Mouse (Mus musculus) forebrain, postnatal 0 days (tissue): ENCODE results near the gene Prkd2. TPM values are rescaled to one million over a fixed set of nuclear protein-coding genes. Genes with fewer than 3 reads are reported as not detected.
A peak's percentile ranks its signal among the peaks of the same experiment; 100 is the strongest.

ENCODE experiments used
- ATAC-seq: fragments of 200-750 bp; cut with Nextera tagmentation; 2 replicates; pipeline ENCODE4 v1.8.0; 2017; ENCODE audit warnings: mild to moderate bottlenecking, moderate library complexity
- DNase-seq: peaks from one replicate; pipeline ENCODE4 v3.0.0-alpha.2; 2015
- H3K27ac ChIP-seq: fragments of 300-500 bp; sonication (generic); 2 replicates; pipeline ENCODE4 v1.5.1; 2014; ENCODE audit warnings: low read depth, mild to moderate bottlenecking, antibody characterized with exemption, low read length, moderate library complexity, mixed read lengths
- H3K27me3 ChIP-seq: fragments of 300-500 bp; sonication (generic); 2 replicates; pipeline ENCODE4 v1.6.1; 2014; ENCODE audit warnings: mild to moderate bottlenecking, low read length, mixed read lengths; ENCODE audit not compliant: insufficient read depth
- H3K36me3 ChIP-seq: fragments of 300-500 bp; sonication (generic); 2 replicates; pipeline ENCODE4 v1.6.1; 2014; ENCODE audit warnings: mild to moderate bottlenecking, moderate library complexity; ENCODE audit not compliant: insufficient read depth
- H3K4me1 ChIP-seq: fragments of 300-500 bp; sonication (generic); 2 replicates; pipeline ENCODE4 v1.6.1; 2014; ENCODE audit warnings: antibody characterized with exemption; ENCODE audit not compliant: insufficient read depth
- H3K4me2 ChIP-seq: fragments of 300-500 bp; sonication (generic); 2 replicates; pipeline ENCODE4 v1.6.1; 2014; ENCODE audit warnings: low read depth, mild to moderate bottlenecking, moderate library complexity
- H3K4me3 ChIP-seq: fragments of 300-500 bp; sonication (generic); 2 replicates; pipeline ENCODE4 v1.5.1; 2014; ENCODE audit warnings: low read depth, low read length, mixed read lengths
- H3K9ac ChIP-seq: fragments of 300-500 bp; sonication (generic); 2 replicates; pipeline ENCODE4 v1.6.1; 2014; ENCODE audit warnings: mild to moderate bottlenecking
- H3K9me3 ChIP-seq: fragments of 300-500 bp; sonication (generic); 2 replicates; pipeline ENCODE4 v1.6.1; 2016; ENCODE audit warnings: low read length
- CTCF ChIP-seq: sonication (generic); IDR thresholded peaks from 2 replicates; pipeline ENCODE4 v1.5.1; 2016; ENCODE audit warnings: antibody characterized with exemption, control low read depth, low read depth
- WGBS: fragments of 180-500 bp; shearing (Covaris S2); extraction: QIAGEN DNeasy Blood & Tissue Kit; methylation state at CpG from one replicate; pipeline ENCODE4 v1.1.7; 2014; 5-methylcytosine and 5-hydroxymethylcytosine counted together
- polyA plus RNA-seq: library from polyadenylated mRNA; unstranded; fragments of >200 nt; fragmentation: Nextera tagmentation; extraction: Ambion mirVana; gene quantifications from 2 replicates; pipeline ENCODE4 v1.2.1, GENCODE M21; 2015
- total RNA-seq: library from RNA; depleted of rRNA; stranded (reverse); fragments of >200 nt; gene quantifications from 2 replicates; pipeline ENCODE4 v1.2.3, GENCODE M21; 2014

Gene Prkd2
- total and polyA plus RNA-seq, 2 experiments from 2014 or later, result 3.9 to 4.0 TPM

DNA sequence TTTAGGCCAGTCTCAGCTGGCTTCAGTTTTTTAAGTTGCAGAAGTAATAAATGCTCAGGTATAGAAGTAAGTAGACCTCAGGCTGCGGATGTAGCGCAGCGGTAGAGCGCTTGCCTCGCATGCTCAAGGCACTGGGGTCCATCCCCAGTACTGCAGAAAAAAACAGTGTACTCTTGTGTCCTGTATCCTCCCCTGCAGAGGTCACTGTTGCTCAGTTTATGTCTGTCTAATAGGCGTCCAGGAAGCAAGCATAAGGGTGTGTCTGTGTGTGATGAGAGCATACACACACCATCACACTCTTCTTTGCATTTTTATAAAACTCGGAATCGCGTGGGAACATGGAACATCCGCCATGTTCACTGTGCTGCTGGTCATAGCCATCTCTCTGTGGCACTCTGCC is 16.9 kb upstream of the Prkd2 start:
- Histone ChIP-seq H3K4me1 (peaks cover 8% of the 10 kb centered on the region; the same call in 1 of the 2 replicates), H3K27ac (no peak overlapping the region), H3K4me2 (no peak overlapping the region), H3K9ac (no peak overlapping the region), H3K9me3 (no peaks in the 10 kb centered on the region), H3K4me3 (no peak overlapping the region), H3K36me3 (peaks cover 75% of the 10 kb centered on the region), H3K27me3 (no peaks in the 10 kb centered on the region)
- TF ChIP-seq CTCF, result peak; percentile 30
- WGBS, result 81% methylated on average over 10 of the region's 10 CpGs
- no peak for DNase-seq
- no peak for ATAC-seq

DNA sequence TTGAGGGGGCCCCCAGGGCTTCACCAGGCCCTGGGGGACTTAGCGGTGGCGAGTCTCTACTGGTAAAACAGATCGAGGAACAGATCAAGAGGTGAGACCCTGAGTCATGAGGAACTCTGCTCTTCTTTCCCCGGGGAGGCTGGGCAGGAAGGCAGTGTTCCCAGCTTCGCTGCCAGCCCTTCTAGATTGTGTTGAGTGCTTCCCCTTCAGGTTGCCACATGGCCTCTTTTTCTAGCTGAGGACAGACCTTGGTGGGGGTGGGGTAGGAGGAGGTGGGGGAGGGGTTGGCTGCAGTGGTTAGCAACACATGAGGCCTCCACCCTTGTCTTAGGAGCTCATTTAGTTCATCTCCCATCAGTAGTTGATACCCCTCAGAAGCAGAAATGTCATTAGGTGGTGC is 16.1 kb upstream of the Prkd2 start:
- peaks cover 83% of the 10 kb centered on the region for H3K36me3 ChIP-seq

GRCm38 (mm10) chr7:16827274-16827673 is 15.4 kb upstream of the Prkd2 start:
- Histone ChIP-seq H3K4me1 (no peaks in the 10 kb centered on the region), H3K27me3 (no peaks in the 10 kb centered on the region), H3K9ac (no peak overlapping the region), H3K4me3 (no peak overlapping the region), H3K4me2 (no peak overlapping the region), H3K36me3 (peaks cover 90% of the 10 kb centered on the region), H3K27ac (no peak overlapping the region), H3K9me3 (no peaks in the 10 kb centered on the region)
- ATAC-seq (no peak), DNase-seq (no peak)
- TF ChIP-seq CTCF, result no peak
- WGBS, result 83% methylated on average over 4 of the region's 4 CpGs

More for the DNA sequence above, 16.1 kb upstream of the Prkd2 start:
- no peaks in the 10 kb centered on the region for H3K9me3 ChIP-seq
- TF ChIP-seq CTCF, result no peak
- no peak overlapping the region for H3K27ac ChIP-seq
- peaks cover 2% of the 10 kb centered on the region; the same call in 1 of the 2 replicates for H3K4me1 ChIP-seq
- ATAC-seq (no peak), DNase-seq (no peak)
- H3K4me3 ChIP-seq, result no peak overlapping the region
- WGBS, result 90% methylated on average over 5 of the region's 5 CpGs
- H3K4me2 ChIP-seq, result no peak overlapping the region
- H3K27me3 ChIP-seq, result no peaks in the 10 kb centered on the region
- no peak overlapping the region for H3K9ac ChIP-seq

- Histone ChIP-seq H3K36me3 (peaks cover 95% of the 10 kb centered on the region), H3K9ac (no peak overlapping the region), H3K4me1 (no peaks in the 10 kb centered on the region), H3K9me3 (no peaks in the 10 kb centered on the region), H3K27ac (no peak overlapping the region), H3K27me3 (no peaks in the 10 kb centered on the region), H3K4me2 (no peak overlapping the region), H3K4me3 (no peak overlapping the region)
- DNase-seq, result no peak
- ATAC-seq, result no peak
- TF ChIP-seq CTCF, result no peak
- WGBS, result 92% methylated on average over 9 of the region's 9 CpGs
These were observed 12.3 kb upstream of the Prkd2 start for GRCm38 (mm10) chr7:16830449-16830848.

DNA sequence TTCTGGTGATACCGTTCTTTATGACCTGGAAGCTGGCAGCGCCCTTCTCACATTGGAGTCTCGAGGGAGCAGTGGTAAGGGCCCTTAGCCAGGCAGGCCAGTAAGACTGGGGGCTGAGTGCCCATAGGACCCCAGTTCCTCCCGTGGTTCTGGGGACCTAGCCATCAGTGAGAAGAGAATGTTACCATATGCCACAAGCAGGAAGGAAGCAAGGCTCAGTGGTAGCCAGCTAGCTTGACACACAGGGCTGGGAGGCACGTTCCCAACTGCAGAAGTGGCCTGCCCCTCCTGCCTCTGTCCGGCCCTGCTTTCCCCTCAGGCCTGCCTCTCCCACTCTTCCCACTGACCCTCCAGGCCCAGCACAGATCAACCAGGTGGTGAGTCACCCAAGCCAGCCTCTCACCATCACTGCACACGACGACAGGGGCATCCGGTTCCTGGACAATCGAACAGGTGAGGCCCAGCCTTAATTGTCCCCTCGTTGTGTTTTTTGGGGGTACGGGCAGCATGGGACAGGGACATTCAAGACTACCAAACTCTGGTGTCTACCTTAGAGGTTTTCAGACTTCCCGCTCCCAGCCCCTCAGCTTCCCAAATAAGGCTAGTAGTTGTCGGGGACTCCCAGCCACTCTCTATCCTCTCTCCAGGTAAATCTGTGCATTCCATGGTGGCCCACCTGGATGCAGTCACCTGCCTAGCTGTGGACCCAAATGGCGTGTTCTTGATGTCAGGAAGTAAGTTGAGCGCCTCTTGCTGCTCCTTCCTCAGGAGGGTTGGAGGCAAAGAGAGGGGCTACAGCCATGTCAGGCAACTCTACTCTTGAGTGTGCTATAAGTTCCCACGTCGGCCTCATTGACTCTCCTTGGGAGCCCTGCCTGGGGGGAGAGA is 4.5 kb upstream of the Prkd2 start:
- no peak for TF ChIP-seq CTCF
- H3K9me3 ChIP-seq, result no peaks in the 10 kb centered on the region
- no peak overlapping the region for H3K9ac ChIP-seq
- peaks cover 69% of the 10 kb centered on the region for H3K36me3 ChIP-seq
- ATAC-seq (no peak), DNase-seq (no peak)
- H3K4me3 ChIP-seq, result no peak overlapping the region
- no peaks in the 10 kb centered on the region for H3K27me3 ChIP-seq
- no peak overlapping the region for H3K27ac ChIP-seq
- H3K4me1 ChIP-seq, result no peaks in the 10 kb centered on the region
- WGBS, result 95% methylated on average over 18 of the region's 18 CpGs
- H3K4me2 ChIP-seq, result no peak overlapping the region

GRCm38 (mm10) chr7:16838804-16839426 is 3.8 kb upstream of the Prkd2 start:
- no peak overlapping the region for H3K27ac ChIP-seq
- H3K9ac ChIP-seq, result no peak overlapping the region
- peaks cover 62% of the 10 kb centered on the region for H3K36me3 ChIP-seq
- TF ChIP-seq CTCF, result no peak
- no peak overlapping the region for H3K4me3 ChIP-seq
- DNase-seq (no peak), ATAC-seq (no peak)
- no peaks in the 10 kb centered on the region for H3K27me3 ChIP-seq
- no peak overlapping the region for H3K4me2 ChIP-seq
- H3K9me3 ChIP-seq, result no peaks in the 10 kb centered on the region
- 83% methylated on average over 6 of the region's 6 CpGs for WGBS
- no peaks in the 10 kb centered on the region for H3K4me1 ChIP-seq
